Mouse (Mus musculus) thymus, postnatal 14 days (tissue): ENCODE data around the gene Pard3b.
A peak's percentile ranks its signal among the peaks of the same experiment; 100 is the strongest.

Experiments
- DNase-seq: peaks from one replicate; pipeline ENCODE4 v3.0.0; 2021

The Pard3b gene

GRCm38 (mm10) chr1:61756771-61757170, 118.1 kb downstream of the Pard3b start:
- no peak for DNase-seq

DNA sequence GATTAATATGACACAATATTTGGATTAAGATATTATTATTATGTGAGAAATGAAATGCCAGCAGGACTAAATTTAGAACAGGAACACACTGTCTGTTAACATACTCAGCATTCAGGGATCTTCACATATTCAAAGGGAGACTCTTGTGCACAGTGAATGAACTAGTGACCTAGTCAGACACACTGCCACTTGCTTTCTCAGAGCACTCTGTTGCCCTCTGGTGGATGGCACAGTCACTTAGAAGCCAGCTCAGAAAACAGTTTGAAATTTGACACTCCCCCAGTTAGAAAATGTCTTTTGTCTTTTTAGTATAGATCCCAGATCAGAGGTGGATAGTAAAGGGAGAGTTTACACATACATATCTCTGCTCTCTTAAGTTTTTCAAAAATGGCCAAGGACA, 132.6 kb downstream of the Pard3b start:
- DNase-seq = peak; percentile 59

DNA sequence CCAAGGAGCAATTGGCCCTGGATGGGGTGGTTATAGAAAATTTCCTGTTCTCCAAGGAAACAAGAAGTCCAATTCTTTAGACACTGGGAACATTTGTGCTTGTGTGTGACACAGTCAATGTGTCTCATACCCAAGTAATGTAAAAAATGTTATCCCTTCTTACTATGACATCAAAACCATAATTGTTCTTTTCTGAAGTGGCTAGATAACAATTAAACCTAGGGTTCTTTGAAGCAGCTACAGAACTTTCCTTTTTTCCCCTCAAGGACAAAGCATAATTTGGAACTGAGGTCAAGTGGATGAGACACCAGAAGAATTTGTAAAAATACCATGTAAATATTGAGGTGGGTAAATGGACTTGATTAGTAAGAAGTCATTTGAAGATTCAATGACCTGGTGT, 140.1 kb downstream of the Pard3b start:
- DNase-seq = no peak

DNA sequence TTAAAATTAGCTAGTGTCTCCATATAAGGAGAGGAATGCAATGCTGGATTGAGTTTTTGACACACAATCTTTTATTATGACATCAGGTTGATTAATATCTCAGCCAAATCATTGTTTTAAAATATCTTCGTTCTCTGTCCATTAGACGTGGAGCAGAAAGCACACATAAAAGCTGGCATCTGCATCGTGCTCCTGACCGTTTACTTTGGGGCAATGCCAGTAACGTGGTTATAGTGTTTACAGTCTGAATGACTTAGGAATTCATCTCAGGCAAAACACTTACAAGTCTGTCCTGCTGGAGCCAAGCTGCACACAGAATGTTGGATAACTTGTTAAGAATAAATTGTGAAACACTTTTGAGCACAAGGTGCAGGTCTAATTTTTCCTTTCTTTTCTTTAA, 141.3 kb downstream of the Pard3b start:
- DNase-seq = no peak

DNA sequence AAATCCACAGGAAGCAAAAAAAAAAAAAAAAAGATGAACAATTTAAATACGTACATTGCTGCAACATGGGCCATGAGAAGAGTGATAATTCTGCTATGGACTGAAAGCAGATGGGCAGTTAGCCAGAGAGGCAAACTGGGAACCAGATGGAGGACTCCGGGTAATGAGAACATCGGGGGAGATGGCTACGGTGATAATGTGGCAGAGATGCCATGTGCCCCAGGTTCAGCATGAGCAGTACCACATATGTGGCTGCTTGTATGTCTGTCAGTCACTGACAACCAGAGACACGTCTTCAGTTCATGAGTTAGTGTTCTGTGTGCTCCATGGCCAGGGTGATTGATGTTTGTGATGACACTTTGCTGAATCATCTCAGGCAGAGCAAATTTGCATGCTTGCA, 157.7 kb downstream of the Pard3b start:
- no peak for DNase-seq

GRCm38 (mm10) chr1:61820213-61820612, 181.6 kb downstream of the Pard3b start:
- no peak for DNase-seq

GRCm38 (mm10) chr1:61825560-61826191, 187.1 kb downstream of the Pard3b start:
- no peak for DNase-seq

DNA sequence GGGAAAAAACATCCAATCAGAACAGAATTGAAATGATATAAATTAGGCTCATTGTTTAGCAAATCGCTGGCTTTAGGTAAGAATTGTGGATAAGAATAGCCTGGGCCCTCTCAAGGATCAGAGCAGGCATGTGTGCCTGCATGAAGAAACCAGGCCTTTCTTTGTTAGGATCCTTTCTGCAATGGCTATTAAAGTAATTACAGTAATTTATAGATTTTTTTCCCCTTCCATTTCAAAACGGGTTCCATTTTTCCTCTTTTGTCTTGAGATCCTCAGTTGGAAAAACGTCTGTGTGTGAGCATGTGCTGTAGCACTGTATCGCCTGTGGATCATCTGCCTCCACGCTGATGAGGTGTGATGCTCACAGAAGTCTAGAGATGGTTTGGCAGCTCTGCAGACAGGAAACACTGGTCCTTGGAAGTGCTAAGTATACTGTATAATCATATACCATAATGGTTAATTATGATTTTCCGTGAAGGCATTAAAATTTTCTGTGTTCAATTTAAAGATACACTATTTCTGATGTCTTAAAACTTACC, 198.5 kb downstream of the Pard3b start:
- no peak for DNase-seq

DNA sequence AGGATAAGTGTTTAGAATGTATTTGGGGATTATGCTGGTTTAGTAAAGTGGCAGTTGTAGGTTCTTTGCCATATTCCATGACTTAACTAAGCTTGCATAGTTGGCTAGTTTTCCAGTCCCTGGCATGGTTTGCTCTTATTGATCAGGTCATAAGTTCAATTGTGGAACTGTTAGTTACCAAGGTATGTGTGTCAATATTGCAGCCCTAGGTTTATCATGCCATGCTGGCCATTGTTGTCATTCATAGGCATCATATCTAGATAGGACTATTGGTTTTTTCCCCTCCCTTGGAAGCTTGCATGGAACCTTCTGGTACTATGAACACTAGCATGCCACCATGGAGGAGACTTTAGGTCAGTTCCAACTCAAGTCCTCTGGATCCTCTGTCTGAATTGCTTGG, 208.0 kb downstream of the Pard3b start:
- DNase-seq = no peak

GRCm38 (mm10) chr1:61849029-61849714, 210.5 kb downstream of the Pard3b start:
- no peak for DNase-seq

DNA sequence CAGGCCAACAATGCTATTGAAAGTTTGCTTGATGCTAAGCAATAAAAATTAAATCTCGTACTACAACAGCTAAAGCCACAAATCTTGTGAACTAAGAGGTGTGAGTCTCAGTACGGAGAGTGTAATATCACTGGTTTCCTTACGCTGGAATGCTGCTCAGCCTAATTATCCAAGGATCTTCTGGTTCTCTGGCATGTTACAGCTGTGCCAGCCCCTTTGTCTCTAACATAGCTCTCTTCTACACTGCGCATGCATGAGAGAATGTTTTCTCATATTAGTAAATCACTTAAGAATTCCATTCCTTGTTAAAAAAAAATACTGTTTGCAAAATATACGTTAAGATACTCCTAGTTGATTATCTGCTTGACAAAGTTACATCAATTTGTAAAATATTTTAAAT, 211.8 kb downstream of the Pard3b start:
- DNase-seq = no peak

GRCm38 (mm10) chr1:61851176-61851575, 212.6 kb downstream of the Pard3b start:
- DNase-seq = no peak

- no peak for DNase-seq
Measured at GRCm38 (mm10) chr1:61867286-61868082, 228.9 kb downstream of the Pard3b start.

- no peak for DNase-seq
Measured at GRCm38 (mm10) chr1:61874875-61875274, 236.3 kb downstream of the Pard3b start.

DNA sequence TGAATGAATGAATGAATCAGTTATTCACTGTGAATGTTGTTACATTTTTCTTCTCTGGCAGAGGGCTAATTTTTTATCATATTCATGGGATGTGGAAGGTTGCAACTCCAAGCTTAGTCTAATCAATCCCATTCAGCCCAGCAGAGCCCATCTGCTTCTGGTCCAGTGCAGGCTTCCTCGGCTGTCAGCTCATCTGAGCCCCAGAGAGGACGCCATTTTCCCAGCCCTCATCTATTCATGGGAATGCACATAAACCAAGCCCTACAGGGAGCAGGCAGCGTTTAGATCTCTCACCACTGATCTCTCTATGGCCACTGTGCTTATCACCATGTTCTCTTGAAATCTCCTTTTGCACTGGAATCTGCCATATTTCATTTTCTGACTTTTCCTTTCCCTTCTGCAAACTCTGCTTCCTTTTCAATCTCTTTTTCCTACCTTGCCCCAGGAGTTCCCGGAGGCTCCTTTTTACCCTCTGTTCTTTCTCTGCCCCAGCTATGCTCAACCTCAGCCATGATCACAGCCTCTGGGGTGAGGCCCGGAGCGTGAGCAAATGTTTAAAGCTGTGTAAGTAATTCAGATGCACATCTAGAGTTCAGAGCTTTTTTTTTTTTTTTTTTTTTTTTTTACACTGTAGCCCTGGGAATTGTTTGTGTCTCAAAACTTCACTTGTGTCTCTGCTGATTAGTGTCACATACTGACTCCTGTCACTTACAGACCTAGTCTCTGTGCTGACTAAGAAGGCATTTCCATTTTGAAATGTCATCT, 241.3 kb downstream of the Pard3b start:
- no peak for DNase-seq

- DNase-seq = no peak
Measured at GRCm38 (mm10) chr1:61896048-61896447, 257.4 kb downstream of the Pard3b start.

DNA sequence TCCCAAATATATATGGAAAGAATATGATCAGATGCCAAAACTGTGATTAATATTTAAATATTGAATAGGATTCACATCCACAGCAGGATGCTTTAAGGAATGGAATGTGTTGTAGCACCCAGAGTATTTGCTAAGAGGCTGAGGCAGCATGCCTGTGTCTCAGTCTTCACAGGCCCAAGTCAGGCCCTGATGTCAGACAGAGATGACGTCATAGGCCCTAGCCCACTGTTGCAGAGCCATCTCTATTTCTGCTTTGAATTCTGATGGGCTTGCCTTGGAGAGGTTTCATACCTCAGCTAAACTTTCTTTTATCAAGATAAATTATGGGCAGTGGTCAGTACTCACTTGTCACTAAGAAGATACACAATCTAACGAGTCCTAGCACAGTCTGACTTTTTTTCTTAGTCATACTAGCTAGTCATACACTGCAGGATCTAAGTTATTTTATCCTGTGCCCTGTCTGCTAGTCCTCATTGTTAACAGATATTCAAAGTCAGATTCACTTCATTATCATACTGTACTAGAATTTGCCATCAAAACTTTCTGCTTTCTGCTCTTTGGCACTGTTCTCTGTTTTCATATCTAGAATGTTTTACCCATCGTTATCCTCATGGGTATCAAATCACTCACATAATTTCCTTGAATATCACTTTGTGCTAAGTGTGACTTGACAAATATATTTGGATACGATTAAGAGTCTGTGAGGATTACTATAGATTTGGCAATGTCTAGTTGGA, 264.8 kb downstream of the Pard3b start:
- no peak for DNase-seq

GRCm38 (mm10) chr1:61904036-61904435, 265.4 kb downstream of the Pard3b start:
- no peak for DNase-seq

- DNase-seq = no peak
Measured at GRCm38 (mm10) chr1:61912931-61913330, 274.3 kb downstream of the Pard3b start.

DNA sequence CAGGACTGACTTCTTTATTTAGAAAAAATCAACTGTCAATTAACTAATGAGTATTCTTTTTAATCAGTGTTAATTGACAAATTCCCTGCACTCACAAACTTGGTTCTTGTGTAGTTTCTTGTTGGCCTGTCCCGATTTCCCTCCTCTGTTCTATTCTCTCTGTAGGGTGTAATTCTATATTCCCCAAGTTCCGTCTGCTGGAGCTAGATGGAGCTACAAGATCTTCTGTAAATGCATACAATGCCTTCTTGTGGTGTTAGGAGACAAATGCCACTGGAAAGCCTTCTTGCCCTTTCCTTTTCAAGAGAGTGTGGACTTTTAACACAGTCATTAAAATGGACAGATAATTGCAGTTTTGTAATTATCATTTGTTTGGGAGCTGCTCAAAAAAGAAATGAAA, 286.3 kb downstream of the Pard3b start:
- DNase-seq = no peak

- DNase-seq = no peak
Measured at GRCm38 (mm10) chr1:61925541-61925940, 286.9 kb downstream of the Pard3b start.

- DNase-seq = no peak
Measured at GRCm38 (mm10) chr1:61928131-61928761, 289.6 kb downstream of the Pard3b start.
